8 mouse cellular contexts compared by ENCODE assay signal in genomic region chr1:71102344-71103173, GRCm38 (mm10). TPM values are rescaled to one million over a fixed set of nuclear protein-coding genes. Genes with fewer than 3 reads are reported as not detected.
A peak's percentile ranks its signal among the peaks of the same experiment; 100 is the strongest.
DNase-seq lines count a peak whose midpoint lies in the region; ATAC-seq lines count a peak whose summit lies in the region.

Gene Bard1 (minus strand): TSS chr1:71103146.

- peak within 1 kb of the TSS; percentile 97 for H3K4me2 ChIP-seq in hindbrain, embryonic 16.5 days (ENCODE audit: low read length)

- no peaks in the 10 kb centered on the region; the same call in 1 of the 2 replicates for H3K4me1 ChIP-seq in hindbrain, embryonic 16.5 days (ENCODE audit: control insufficient read depth, insufficient read depth, low read depth, low read length)

- peak; percentile 94 for ATAC-seq in hindbrain, embryonic 16.5 days

- no peaks in the 10 kb centered on the region for H3K36me3 ChIP-seq in hindbrain, embryonic 16.5 days (ENCODE audit: control insufficient read depth, insufficient read depth, low read length)
- H3K36me3 ChIP-seq in macrophage (ENCODE audit: inconsistent target): no peaks in the 10 kb centered on the region

- H3K27me3 ChIP-seq in hindbrain, embryonic 16.5 days (replicated peaks; ENCODE audit: control insufficient read depth, insufficient read depth, low read length): no peaks in the 10 kb centered on the region

- peak; percentile 99 for DNase-seq in WW6 (ENCODE audit: low read depth, low spot score)
- peak; percentile 30 to 78 for DNase-seq in cerebellum, postnatal 4 days (ENCODE audit: low spot score in 2 of 2)
- peak; percentile 90 for DNase-seq in gastrocnemius, adult 18-20 months (ENCODE audit: low spot score)
- peak; percentile 61 for DNase-seq in left cerebral cortex, adult 18-20 months (ENCODE audit: low spot score in 2 of 2)
- DNase-seq in right cerebral cortex, adult 18-20 months: peak; percentile 62
- peak; percentile 62 for DNase-seq in urinary bladder, postnatal 10 days (ENCODE audit: low spot score)

- H3K9me3 ChIP-seq in hindbrain, embryonic 16.5 days (ENCODE audit: control insufficient read depth, low read length): no peaks in the 10 kb centered on the region

- peaks cover 39% of the 10 kb centered on the region for H3K79me2 ChIP-seq in macrophage (ENCODE audit: inconsistent target)

- peak within 1 kb of the TSS; percentile 92 for H3K4me3 ChIP-seq in hindbrain, embryonic 16.5 days (ENCODE audit: low read length)
- H3K4me3 ChIP-seq in macrophage (ENCODE audit: inconsistent target): peak within 1 kb of the TSS; percentile 66

- peak within 1 kb of the TSS; percentile 73 for H3K9ac ChIP-seq in hindbrain, embryonic 16.5 days (ENCODE audit: low read depth, low read length)

- peak within 1 kb of the TSS; percentile 44 for H3K27ac ChIP-seq in hindbrain, embryonic 16.5 days (ENCODE audit: low read depth, low read length)
- peak within 1 kb of the TSS; percentile 71 for H3K27ac ChIP-seq in macrophage

- 0% methylated on average over 69 of the region's 69 CpGs for WGBS in hindbrain, embryonic 16.5 days
- WGBS in macrophage (ENCODE audit: missing documents): under 1% methylated on average over 67 of the region's 69 CpGs

RNA-seq across cellular contexts. Expression of gene Bard1, which starts in this region (rescaled TPM):
- under 1 TPM; 0.07 to 0.09 TPM for total RNA-seq in gastrocnemius, adult 18-20 months (2021)
- polyA plus RNA-seq in hindbrain, embryonic 16.5 days (2015; fragmentation: Nextera tagmentation; extraction: Ambion mirVana): 0.61 and 0.69 TPM in 2 replicates
- under 1 TPM; 0.45 to 0.51 TPM for total RNA-seq in left cerebral cortex, adult 18-20 months (2021)
- 1 to 10 TPM in 21 of 26 experiments, under 1 TPM in 5; 0.41 to 4.8 (median 2.2) TPM for total RNA-seq in macrophage (2018; cell fraction: chromatin; rRNA removed)
- 1 to 10 TPM in 14 of 26 experiments, under 1 TPM in 12; 0.43 to 1.5 (median 1.0) TPM for total RNA-seq in macrophage (2018; cell fraction: cytosol; rRNA removed)
- 10 to 100 TPM in 1 of 26 experiments, 1 to 10 TPM in 21, under 1 TPM in 4; 0.27 to 12.6 (median 1.6) TPM for total RNA-seq in macrophage (2018; cell fraction: nucleus; rRNA removed)
- 0.32 to 2.3 TPM (median 0.92 TPM) in 3 replicates for polyA plus RNA-seq in macrophage (2018)

Comparison
In these comparisons a context has a peak if more than half of its experiments do, and no peak if none do; other contexts are left out.
1. Peak in every context shown above with its lines: DNase-seq, ATAC-seq, H3K4me3 ChIP-seq and H3K27ac ChIP-seq.
2. Peak in DNase-seq in gastrocnemius, adult 18-20 months; RNA of the gene not detected or under 1 TPM.
3. Peak in ATAC-seq, H3K4me3 ChIP-seq, H3K27ac ChIP-seq, H3K9ac ChIP-seq and H3K4me2 ChIP-seq in hindbrain, embryonic 16.5 days; RNA of the gene not detected or under 1 TPM.
4. Peak in DNase-seq in left cerebral cortex, adult 18-20 months; RNA of the gene not detected or under 1 TPM.